In genomic region chr13:30018573-30018972, GRCm38 (mm10) we compare ENCODE assay signal across 24 mouse cellular contexts. TPM values are rescaled to one million over a fixed set of nuclear protein-coding genes. Genes with fewer than 3 reads are reported as not detected.
DNase-seq lines count a peak whose midpoint lies in the region; ATAC-seq and TF ChIP-seq lines count a peak whose summit lies in the region.
"Had no signal": no experiment of that assay in that cellular context is flagged by ENCODE, and none has a peak within 500 bp of the region (broad histone marks: within the 10 kb centered on the region; RNA-seq: fewer than 3 reads in every experiment).

No protein-coding gene starts in this region.

- H3K9me3 ChIP-seq in lung, embryonic 14.5 days (ENCODE audit: low read depth, low read length), result no peaks in the 10 kb centered on the region
- no peaks in the 10 kb centered on the region for H3K9me3 ChIP-seq in lung, embryonic 16.5 days (ENCODE audit: control insufficient read depth, low read length)
- H3K9me3 ChIP-seq: embryonic facial prominence, embryonic 10.5 days; embryonic facial prominence, embryonic 12.5 days; forebrain, embryonic 15.5 days; G1E had no signal

- no peaks in the 10 kb centered on the region for H3K4me1 ChIP-seq in lung, embryonic 14.5 days (ENCODE audit: insufficient read depth)
- no peaks in the 10 kb centered on the region for H3K4me1 ChIP-seq in lung, adult 2 months (ENCODE audit: control insufficient read depth, insufficient read depth, low read length)
- H3K4me1 ChIP-seq in lung, embryonic 16.5 days (replicated peaks; ENCODE audit: control insufficient read depth, insufficient read depth, low read length), result 0 out of 2 replicates have a peak, but pooled peaks cover 3% of the 10 kb centered on the region
- H3K4me1 ChIP-seq: embryonic facial prominence, embryonic 10.5 days; embryonic facial prominence, embryonic 12.5 days; forebrain, embryonic 13.5 days; forebrain, embryonic 15.5 days had no signal

- peak; percentile 78 for DNase-seq in lung, embryonic 14.5 days
- DNase-seq in lung, adult 2 months, result no peak
- no peak for DNase-seq in lung, postnatal 14 days
- peak; percentile 9 for DNase-seq in lung, postnatal 10 days
- no peak for DNase-seq in lung, adult 18-20 months
- DNase-seq: adrenal gland, adult 8-10 months; adrenal gland, postnatal 14 days; adrenal gland, postnatal 36 days; B cell, adult 2 months; cerebellum, adult 11-12 months; cerebellum, adult 2 months; cerebellum, adult 9-10 months; cerebellum, postnatal 10 days; cerebellum, postnatal 25 days had no signal

- no peak overlapping the region for H3K9ac ChIP-seq in lung, embryonic 14.5 days
- no peak overlapping the region for H3K9ac ChIP-seq in lung, embryonic 16.5 days (ENCODE audit: low read length)
- H3K9ac ChIP-seq: embryonic facial prominence, embryonic 12.5 days; forebrain, embryonic 13.5 days; forebrain, embryonic 15.5 days had no signal

- H3K4me2 ChIP-seq in lung, embryonic 14.5 days, result no peak overlapping the region
- H3K4me2 ChIP-seq in lung, embryonic 16.5 days (ENCODE audit: low read depth, low read length), result no peak overlapping the region
- H3K4me2 ChIP-seq: embryonic facial prominence, embryonic 12.5 days; forebrain, embryonic 13.5 days; forebrain, embryonic 15.5 days had no signal

- no peak for TF ChIP-seq CTCF in lung, embryonic 14.5 days (IDR thresholded peaks at IDR 0.05; ENCODE audit: low read depth)
- TF ChIP-seq CTCF in lung, adult 2 months (IDR thresholded peaks at IDR 0.05; ENCODE audit: insufficient read depth, low read length), result no peak

- H3K27ac ChIP-seq in lung, embryonic 14.5 days (ENCODE audit: low read depth), result no peak overlapping the region
- H3K27ac ChIP-seq in lung, embryonic 16.5 days (ENCODE audit: low read length), result peak overlapping the region; percentile 11; the same call in 1 of the 2 replicates
- H3K27ac ChIP-seq: embryonic facial prominence, embryonic 10.5 days; embryonic facial prominence, embryonic 12.5 days; forebrain, embryonic 13.5 days; forebrain, embryonic 15.5 days had no signal

- 46% methylated on average over 2 of the region's 2 CpGs for WGBS in lung, embryonic 14.5 days
- 43% methylated on average over 2 of the region's 2 CpGs for WGBS in lung, adult 2 months
- 43% methylated on average over 2 of the region's 2 CpGs for WGBS in lung, embryonic 16.5 days

- no peaks in the 10 kb centered on the region for H3K36me3 ChIP-seq in lung, embryonic 14.5 days (ENCODE audit: insufficient read depth)
- H3K36me3 ChIP-seq in lung, embryonic 16.5 days (ENCODE audit: control insufficient read depth, insufficient read depth, low read length), result no peaks in the 10 kb centered on the region
- H3K36me3 ChIP-seq: embryonic facial prominence, embryonic 10.5 days; embryonic facial prominence, embryonic 12.5 days; forebrain, embryonic 15.5 days; G1E had no signal

- ATAC-seq in lung, embryonic 14.5 days (ENCODE audit: insufficient read depth), result peak; percentile 89
- peak; percentile 91 for ATAC-seq in lung, embryonic 16.5 days (ENCODE audit: low read depth)
- ATAC-seq: activated CD4-positive, CD25-positive, alpha-beta regulatory T cell, adult 4 months; CD4-positive, CD25-positive, alpha-beta regulatory T cell, adult 4 months; forebrain, embryonic 13.5 days; forebrain, embryonic 15.5 days; Patski had no signal

- no peaks in the 10 kb centered on the region for H3K27me3 ChIP-seq in lung, embryonic 14.5 days (ENCODE audit: insufficient read depth, low read length)
- H3K27me3 ChIP-seq in lung, embryonic 16.5 days (ENCODE audit: control insufficient read depth, insufficient read depth, low read depth, low read length), result no peaks in the 10 kb centered on the region
- H3K27me3 ChIP-seq: CH12.LX; embryonic facial prominence, embryonic 12.5 days; forebrain, embryonic 13.5 days; forebrain, embryonic 15.5 days had no signal

- H3K4me3 ChIP-seq in lung, embryonic 14.5 days (ENCODE audit: low read depth, low read length), result no peak overlapping the region
- H3K4me3 ChIP-seq in lung, adult 2 months (replicated peaks; ENCODE audit: extremely low read depth, low read depth, low read length), result no peak overlapping the region
- no peak overlapping the region for H3K4me3 ChIP-seq in lung, embryonic 16.5 days (ENCODE audit: low read length)
- H3K4me3 ChIP-seq: embryonic facial prominence, embryonic 10.5 days; embryonic facial prominence, embryonic 12.5 days; forebrain, embryonic 13.5 days; forebrain, embryonic 15.5 days had no signal

- no peak for TF ChIP-seq POLR2A in lung, adult 2 months (IDR thresholded peaks at IDR 0.05; ENCODE audit: borderline replicate concordance, extremely low read depth, low read depth, low read length)

RNA-seq across cellular contexts. Expression of gene E2f3, which starts 32.7 kb away (rescaled TPM):
- polyA plus RNA-seq in lung, embryonic 14.5 days (2014; fragmentation: Nextera tagmentation; extraction: Ambion mirVana), result 17.6 and 18.3 TPM in 2 replicates
- 1.5 and 3.2 TPM in 2 replicates for polyA plus RNA-seq in lung, adult 2 months (2012; rRNA removed)
- 9.7 and 11.3 TPM in 2 replicates for polyA plus RNA-seq in lung, embryonic 16.5 days (2015; fragmentation: Nextera tagmentation; extraction: Ambion mirVana)

Comparison
In these comparisons a context has a peak if more than half of its experiments do, and no peak if none do; other contexts are left out.
1. DNase-seq: peak in lung, embryonic 14.5 days (single experiment) and lung, postnatal 10 days (single experiment); none in lung, adult 2 months (single experiment), lung, postnatal 14 days (single experiment) and lung, adult 18-20 months (0 of 2).